Mouse (Mus musculus): ENCODE measurements at regions not wholly inside any gene's neighbourhood (a gene's known extent, or its start where the extent isn't known, plus 50 kb on each side); places are given as distances from the start of the nearest gene placed in this dataset.

GRCm38 (mm10) chr10:43693974-43694373 is 115.9 kb downstream of the Cd24a start:
- peaks cover 8% of the 10 kb centered on the region; the same call in 1 of the 2 replicates for H3K4me1 ChIP-seq (ENCODE audit: control insufficient read depth, insufficient read depth, low read length)
- no peak overlapping the region for H3K4me3 ChIP-seq (replicated peaks; ENCODE audit: extremely low read depth, low read depth, low read length)
- no peak for DNase-seq
- TF ChIP-seq POLR2A (IDR thresholded peaks at IDR 0.05; ENCODE audit: borderline replicate concordance, extremely low read depth, low read depth, low read length) (no peak), CTCF (IDR thresholded peaks at IDR 0.05; ENCODE audit: insufficient read depth, low read length) (no peak)
- 54% methylated on average over 5 of the region's 5 CpGs for WGBS

- DNase-seq, result no peak
- Histone ChIP-seq H3K4me3 (replicated peaks; ENCODE audit: extremely low read depth, low read depth, low read length) (no peak overlapping the region), H3K4me1 (ENCODE audit: control insufficient read depth, insufficient read depth, low read length) (peaks cover 5% of the 10 kb centered on the region; the same call in 1 of the 2 replicates)
- WGBS, result 61% methylated on average over 6 of the region's 6 CpGs
- TF ChIP-seq CTCF (IDR thresholded peaks at IDR 0.05; ENCODE audit: insufficient read depth, low read length) (no peak), POLR2A (IDR thresholded peaks at IDR 0.05; ENCODE audit: borderline replicate concordance, extremely low read depth, low read depth, low read length) (no peak)
These were observed 116.4 kb downstream of the Cd24a start for GRCm38 (mm10) chr10:43694508-43694907.

- TF ChIP-seq POLR2A (IDR thresholded peaks at IDR 0.05; ENCODE audit: borderline replicate concordance, extremely low read depth, low read depth, low read length) (no peak), CTCF (IDR thresholded peaks at IDR 0.05; ENCODE audit: insufficient read depth, low read length) (no peak)
- WGBS, result 69% methylated on average over 10 of the region's 10 CpGs
- no peaks in the 10 kb centered on the region for H3K4me1 ChIP-seq (ENCODE audit: control insufficient read depth, insufficient read depth, low read length)
- H3K4me3 ChIP-seq (replicated peaks; ENCODE audit: extremely low read depth, low read depth, low read length), result no peak overlapping the region
- no peak for DNase-seq
These were observed 117.4 kb downstream of the Cd24a start for GRCm38 (mm10) chr10:43695470-43695869.

- Histone ChIP-seq H3K4me1 (ENCODE audit: control insufficient read depth, insufficient read depth, low read length) (peaks cover 1% of the 10 kb centered on the region; the same call in 1 of the 2 replicates), H3K4me3 (replicated peaks; ENCODE audit: extremely low read depth, low read depth, low read length) (no peak overlapping the region)
- DNase-seq, result no peak
- 23% methylated on average over 2 of the region's 2 CpGs for WGBS
- TF ChIP-seq CTCF (IDR thresholded peaks at IDR 0.05; ENCODE audit: insufficient read depth, low read length) (no peak), POLR2A (IDR thresholded peaks at IDR 0.05; ENCODE audit: borderline replicate concordance, extremely low read depth, low read depth, low read length) (no peak)
These were observed 119.8 kb downstream of the Cd24a start for GRCm38 (mm10) chr10:43697917-43698316.

GRCm38 (mm10) chr10:43700371-43701289 is 122.5 kb downstream of the Cd24a start:
- Histone ChIP-seq H3K4me1 (ENCODE audit: control insufficient read depth, insufficient read depth, low read length) (peaks cover 5% of the 10 kb centered on the region; the same call in 1 of the 2 replicates), H3K4me3 (replicated peaks; ENCODE audit: extremely low read depth, low read depth, low read length) (no peak overlapping the region)
- DNase-seq, result no peak
- 77% methylated on average over 13 of the region's 13 CpGs for WGBS
- TF ChIP-seq POLR2A (IDR thresholded peaks at IDR 0.05; ENCODE audit: borderline replicate concordance, extremely low read depth, low read depth, low read length) (no peak), CTCF (IDR thresholded peaks at IDR 0.05; ENCODE audit: insufficient read depth, low read length) (no peak)

- no peak overlapping the region for H3K4me3 ChIP-seq (replicated peaks; ENCODE audit: extremely low read depth, low read depth, low read length)
- no peak for DNase-seq
- 31% methylated on average over 5 of the region's 5 CpGs for WGBS
- TF ChIP-seq CTCF (IDR thresholded peaks at IDR 0.05; ENCODE audit: insufficient read depth, low read length) (no peak), POLR2A (IDR thresholded peaks at IDR 0.05; ENCODE audit: borderline replicate concordance, extremely low read depth, low read depth, low read length) (no peak)
- peaks cover 5% of the 10 kb centered on the region; the same call in 1 of the 2 replicates for H3K4me1 ChIP-seq (ENCODE audit: control insufficient read depth, insufficient read depth, low read length)
These were observed 124.8 kb downstream of the Cd24a start for GRCm38 (mm10) chr10:43702895-43703294.

GRCm38 (mm10) chr10:43706001-43706988 is 128.2 kb downstream of the Cd24a start:
- 0 out of 2 replicates have a peak, but pooled peaks have one; percentile 4 for TF ChIP-seq CTCF (IDR thresholded peaks at IDR 0.05; ENCODE audit: insufficient read depth, low read length)
- TF ChIP-seq POLR2A (IDR thresholded peaks at IDR 0.05; ENCODE audit: borderline replicate concordance, extremely low read depth, low read depth, low read length), result no peak
- no peak overlapping the region for H3K4me3 ChIP-seq (replicated peaks; ENCODE audit: extremely low read depth, low read depth, low read length)
- 50% methylated on average over 17 of the region's 17 CpGs for WGBS
- DNase-seq, result no peak
- peaks cover 5% of the 10 kb centered on the region; the same call in 1 of the 2 replicates for H3K4me1 ChIP-seq (ENCODE audit: control insufficient read depth, insufficient read depth, low read length)

GRCm38 (mm10) chr10:43707011-43707410 is 128.9 kb downstream of the Cd24a start:
- WGBS, result 83% methylated on average over 5 of the region's 5 CpGs
- no peak for TF ChIP-seq CTCF (IDR thresholded peaks at IDR 0.05; ENCODE audit: insufficient read depth, low read length)
- TF ChIP-seq POLR2A (IDR thresholded peaks at IDR 0.05; ENCODE audit: borderline replicate concordance, extremely low read depth, low read depth, low read length), result no peak
- peaks cover 5% of the 10 kb centered on the region; the same call in 1 of the 2 replicates for H3K4me1 ChIP-seq (ENCODE audit: control insufficient read depth, insufficient read depth, low read length)
- DNase-seq, result no peak
- H3K4me3 ChIP-seq (replicated peaks; ENCODE audit: extremely low read depth, low read depth, low read length), result no peak overlapping the region

- Histone ChIP-seq H3K4me1 (ENCODE audit: control insufficient read depth, insufficient read depth, low read length) (peaks cover 4% of the 10 kb centered on the region; the same call in 1 of the 2 replicates), H3K4me3 (replicated peaks; ENCODE audit: extremely low read depth, low read depth, low read length) (no peak overlapping the region)
- TF ChIP-seq CTCF (IDR thresholded peaks at IDR 0.05; ENCODE audit: insufficient read depth, low read length), result no peak
- TF ChIP-seq POLR2A (IDR thresholded peaks at IDR 0.05; ENCODE audit: borderline replicate concordance, extremely low read depth, low read depth, low read length), result no peak
- DNase-seq, result no peak
- 69% methylated on average over 15 of the region's 15 CpGs for WGBS
These were observed 129.8 kb downstream of the Cd24a start for GRCm38 (mm10) chr10:43707821-43708373.
